Mouse (Mus musculus): Measurements from ENCODE around the gene Tyms. TPM values are rescaled to one million over a fixed set of nuclear protein-coding genes. Genes with fewer than 3 reads are reported as not detected.

The Tyms gene
- polyA plus RNA-seq, 2 experiments: 119 to 265 TPM

GRCm38 (mm10) chr5:30103340-30103739 is 29.9 kb upstream of the Tyms start:
- H3K9ac ChIP-seq (replicated peaks): no peak overlapping the region
- TF ChIP-seq EP300 (IDR thresholded peaks at IDR 0.05; ENCODE audit: low read depth) (no peak), CTCF (IDR thresholded peaks at IDR 0.05; ENCODE audit: low read depth) (no peak)
- H3K4me3 ChIP-seq (ENCODE audit: insufficient read depth in 1 of 2, low read depth in 2 of 2, low read length in 2 of 2): no peak overlapping the region
- H3K36me3 ChIP-seq (replicated peaks; ENCODE audit: control insufficient read depth, insufficient read depth, low read depth): no peaks in the 10 kb centered on the region
- no peaks in the 10 kb centered on the region for H3K9me3 ChIP-seq (ENCODE audit: control insufficient read depth, low read length)
- no peak overlapping the region for H3K27ac ChIP-seq
- peaks cover 51% of the 10 kb centered on the region for H3K27me3 ChIP-seq (ENCODE audit: control insufficient read depth, insufficient read depth, low read length)
- H3K4me2 ChIP-seq (ENCODE audit: low read depth): no peak overlapping the region
- no peak for DNase-seq (ENCODE audit: low read depth in 3 of 3, low spot score in 3 of 3)
- no peaks in the 10 kb centered on the region for H3K4me1 ChIP-seq (replicated peaks; ENCODE audit: control insufficient read depth in 2 of 2, insufficient read depth in 2 of 2, low read length in 1 of 2)
- 64% methylated on average over 3 of the region's 3 CpGs for WGBS (ENCODE audit: insufficient replicate concordance)
- ATAC-seq (ENCODE audit: insufficient read depth): no peak

- Histone ChIP-seq H3K27ac (no peak overlapping the region), H3K4me3 (ENCODE audit: insufficient read depth in 1 of 2, low read depth in 2 of 2, low read length in 2 of 2) (no peak overlapping the region), H3K9ac (replicated peaks) (no peak overlapping the region), H3K36me3 (replicated peaks; ENCODE audit: control insufficient read depth, insufficient read depth, low read depth) (no peaks in the 10 kb centered on the region), H3K9me3 (ENCODE audit: control insufficient read depth, low read length) (no peaks in the 10 kb centered on the region), H3K4me2 (ENCODE audit: low read depth) (no peak overlapping the region), H3K27me3 (ENCODE audit: control insufficient read depth, insufficient read depth, low read length) (peaks cover under 1% of the 10 kb centered on the region; the same call in 1 of the 2 replicates), H3K4me1 (replicated peaks; ENCODE audit: control insufficient read depth in 2 of 2, insufficient read depth in 2 of 2, low read length in 1 of 2) (no peaks in the 10 kb centered on the region)
- 72% methylated on average over 1 of the region's 1 CpGs for WGBS (ENCODE audit: insufficient replicate concordance)
- no peak for DNase-seq (ENCODE audit: low read depth in 3 of 3, low spot score in 3 of 3)
- TF ChIP-seq EP300 (IDR thresholded peaks at IDR 0.05; ENCODE audit: low read depth) (no peak), CTCF (IDR thresholded peaks at IDR 0.05; ENCODE audit: low read depth) (no peak)
- no peak for ATAC-seq (ENCODE audit: insufficient read depth)
Measured at GRCm38 (mm10) chr5:30098260-30098659, 24.8 kb upstream of the Tyms start.

DNA sequence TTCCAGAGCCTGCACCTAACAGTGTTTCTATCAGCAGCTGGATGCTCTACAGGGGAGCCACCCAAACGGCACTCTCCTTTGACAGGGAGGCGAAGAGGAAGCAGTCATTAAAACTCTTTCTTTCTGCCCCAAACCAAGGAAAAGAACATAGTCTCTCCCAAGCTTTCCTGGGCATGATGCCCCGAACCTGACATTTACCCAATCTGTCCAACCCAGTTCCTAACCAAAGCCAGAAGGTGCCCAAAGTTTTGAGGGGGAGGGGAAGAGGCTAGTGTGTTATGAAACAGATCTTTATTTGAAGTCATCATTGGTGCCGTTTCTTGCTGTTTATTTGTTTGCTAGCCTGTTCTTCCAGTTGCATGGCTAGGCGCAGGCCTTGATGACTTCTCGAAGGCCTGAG is 22.3 kb upstream of the Tyms start:
- Histone ChIP-seq H3K9ac (replicated peaks) (no peak overlapping the region), H3K4me1 (replicated peaks; ENCODE audit: control insufficient read depth in 2 of 2, insufficient read depth in 2 of 2, low read length in 1 of 2) (no peaks in the 10 kb centered on the region), H3K27ac (no peak overlapping the region), H3K9me3 (ENCODE audit: control insufficient read depth, low read length) (no peaks in the 10 kb centered on the region), H3K27me3 (ENCODE audit: control insufficient read depth, insufficient read depth, low read length) (no peaks in the 10 kb centered on the region), H3K36me3 (replicated peaks; ENCODE audit: control insufficient read depth, insufficient read depth, low read depth) (no peaks in the 10 kb centered on the region), H3K4me2 (ENCODE audit: low read depth) (no peak overlapping the region), H3K4me3 (ENCODE audit: insufficient read depth in 1 of 2, low read depth in 2 of 2, low read length in 2 of 2) (no peak overlapping the region)
- DNase-seq (ENCODE audit: low read depth in 3 of 3, low spot score in 3 of 3) (no peak), ATAC-seq (ENCODE audit: insufficient read depth) (no peak)
- TF ChIP-seq CTCF (IDR thresholded peaks at IDR 0.05; ENCODE audit: low read depth) (no peak), EP300 (IDR thresholded peaks at IDR 0.05; ENCODE audit: low read depth) (no peak)
- 54% methylated on average over 6 of the region's 6 CpGs for WGBS (ENCODE audit: insufficient replicate concordance)

GRCm38 (mm10) chr5:30094399-30094798 is 21.0 kb upstream of the Tyms start:
- no peak for TF ChIP-seq CTCF (IDR thresholded peaks at IDR 0.05; ENCODE audit: low read depth)
- TF ChIP-seq EP300 (IDR thresholded peaks at IDR 0.05; ENCODE audit: low read depth): no peak
- Histone ChIP-seq H3K9me3 (ENCODE audit: control insufficient read depth, low read length) (no peaks in the 10 kb centered on the region), H3K27ac (no peak overlapping the region), H3K9ac (replicated peaks) (no peak overlapping the region), H3K27me3 (ENCODE audit: control insufficient read depth, insufficient read depth, low read length) (no peaks in the 10 kb centered on the region), H3K4me1 (replicated peaks; ENCODE audit: control insufficient read depth in 2 of 2, insufficient read depth in 2 of 2, low read length in 1 of 2) (no peaks in the 10 kb centered on the region), H3K36me3 (replicated peaks; ENCODE audit: control insufficient read depth, insufficient read depth, low read depth) (no peaks in the 10 kb centered on the region), H3K4me3 (ENCODE audit: insufficient read depth in 1 of 2, low read depth in 2 of 2, low read length in 2 of 2) (no peak overlapping the region), H3K4me2 (ENCODE audit: low read depth) (no peak overlapping the region)
- 25% methylated on average over 2 of the region's 2 CpGs for WGBS (ENCODE audit: insufficient replicate concordance)
- ATAC-seq (ENCODE audit: insufficient read depth): no peak
- DNase-seq (ENCODE audit: low read depth in 3 of 3, low spot score in 3 of 3): no peak

- ATAC-seq (ENCODE audit: insufficient read depth) (no peak), DNase-seq (ENCODE audit: low read depth in 3 of 3, low spot score in 3 of 3) (no peak)
- Histone ChIP-seq H3K27ac (no peak overlapping the region), H3K9ac (replicated peaks) (no peak overlapping the region), H3K27me3 (ENCODE audit: control insufficient read depth, insufficient read depth, low read length) (no peaks in the 10 kb centered on the region), H3K4me1 (replicated peaks; ENCODE audit: control insufficient read depth in 2 of 2, insufficient read depth in 2 of 2, low read length in 1 of 2) (no peaks in the 10 kb centered on the region), H3K4me3 (ENCODE audit: insufficient read depth in 1 of 2, low read depth in 2 of 2, low read length in 2 of 2) (no peak overlapping the region), H3K4me2 (ENCODE audit: low read depth) (no peak overlapping the region; the same call in 1 of the 2 replicates), H3K36me3 (replicated peaks; ENCODE audit: control insufficient read depth, insufficient read depth, low read depth) (no peaks in the 10 kb centered on the region), H3K9me3 (ENCODE audit: control insufficient read depth, low read length) (no peaks in the 10 kb centered on the region)
- TF ChIP-seq EP300 (IDR thresholded peaks at IDR 0.05; ENCODE audit: low read depth): no peak
- TF ChIP-seq CTCF (IDR thresholded peaks at IDR 0.05; ENCODE audit: low read depth): no peak
- 49% methylated on average over 13 of the region's 13 CpGs for WGBS (ENCODE audit: insufficient replicate concordance)
Measured at GRCm38 (mm10) chr5:30092701-30093100, 19.3 kb upstream of the Tyms start.
